Mouse (Mus musculus): Measurements from ENCODE around the gene Tcea3. TPM values are rescaled to one million over a fixed set of nuclear protein-coding genes. Genes with fewer than 3 reads are reported as not detected.
A peak's percentile ranks its signal among the peaks of the same experiment; 100 is the strongest.

Gene Tcea3
- polyA plus RNA-seq, 1 experiment: 0.88 TPM

- 57% methylated on average over 6 of the region's 6 CpGs for WGBS
- no peak for DNase-seq (ENCODE audit: low read depth in 1 of 2, low spot score in 2 of 2)
Observed at GRCm38 (mm10) chr4:136255919-136256318, 8.4 kb downstream of the Tcea3 start.

GRCm38 (mm10) chr4:136256696-136257095, 9.2 kb downstream of the Tcea3 start:
- WGBS: 70% methylated on average over 10 of the region's 10 CpGs
- Histone ChIP-seq H3K4me3 (ENCODE audit: extremely low read depth, insufficient read depth, insufficient read length) (no peak overlapping the region), H3K4me1 (ENCODE audit: control insufficient read depth, insufficient read depth, insufficient read length) (no peaks in the 10 kb centered on the region), H3K27ac (ENCODE audit: insufficient read depth, low read length) (no peak overlapping the region), H3K27me3 (ENCODE audit: control insufficient read depth, insufficient read depth, low read length) (no peaks in the 10 kb centered on the region), H3K36me3 (ENCODE audit: control insufficient read depth, insufficient read depth, low read length) (no peaks in the 10 kb centered on the region)
- TF ChIP-seq POLR2A (IDR thresholded peaks at IDR 0.05; ENCODE audit: low read depth, low read length) (no peak), CTCF (IDR thresholded peaks at IDR 0.05; ENCODE audit: extremely low read depth, insufficient read depth, insufficient read length, insufficient replicate concordance) (no peak)
- no peak for DNase-seq (ENCODE audit: low read depth in 1 of 2, low spot score in 2 of 2)

More at GRCm38 (mm10) chr4:136255919-136256318, 8.4 kb downstream of the Tcea3 start:
- Histone ChIP-seq H3K27ac (ENCODE audit: insufficient read depth, low read length) (no peak overlapping the region), H3K4me3 (ENCODE audit: extremely low read depth, insufficient read depth, insufficient read length) (no peak overlapping the region), H3K4me1 (ENCODE audit: control insufficient read depth, insufficient read depth, insufficient read length) (no peaks in the 10 kb centered on the region), H3K27me3 (ENCODE audit: control insufficient read depth, insufficient read depth, low read length) (no peaks in the 10 kb centered on the region), H3K36me3 (ENCODE audit: control insufficient read depth, insufficient read depth, low read length) (no peaks in the 10 kb centered on the region)
- TF ChIP-seq CTCF (IDR thresholded peaks at IDR 0.05; ENCODE audit: extremely low read depth, insufficient read depth, insufficient read length, insufficient replicate concordance) (no peak), POLR2A (IDR thresholded peaks at IDR 0.05; ENCODE audit: low read depth, low read length) (no peak)

- H3K4me3 ChIP-seq (ENCODE audit: extremely low read depth, insufficient read depth, insufficient read length): no peak overlapping the region
- peaks cover 7% of the 10 kb centered on the region; the same call in 1 of the 2 replicates for H3K4me1 ChIP-seq (ENCODE audit: control insufficient read depth, insufficient read depth, insufficient read length)
- TF ChIP-seq POLR2A (IDR thresholded peaks at IDR 0.05; ENCODE audit: low read depth, low read length) (no peak), CTCF (IDR thresholded peaks at IDR 0.05; ENCODE audit: extremely low read depth, insufficient read depth, insufficient read length, insufficient replicate concordance) (no peak)
- H3K36me3 ChIP-seq (ENCODE audit: control insufficient read depth, insufficient read depth, low read length): no peaks in the 10 kb centered on the region
- H3K27me3 ChIP-seq (ENCODE audit: control insufficient read depth, insufficient read depth, low read length): no peaks in the 10 kb centered on the region
- 66% methylated on average over 3 of the region's 3 CpGs for WGBS
- no peak overlapping the region for H3K27ac ChIP-seq (ENCODE audit: insufficient read depth, low read length)
- no peak for DNase-seq (ENCODE audit: low read depth in 1 of 2, low spot score in 2 of 2)
Observed at GRCm38 (mm10) chr4:136259916-136260315, 12.4 kb downstream of the Tcea3 start.

GRCm38 (mm10) chr4:136260491-136261180, 13.1 kb downstream of the Tcea3 start:
- TF ChIP-seq POLR2A (IDR thresholded peaks at IDR 0.05; ENCODE audit: low read depth, low read length): no peak
- TF ChIP-seq CTCF (IDR thresholded peaks at IDR 0.05; ENCODE audit: extremely low read depth, insufficient read depth, insufficient read length, insufficient replicate concordance): peak; percentile 91
- WGBS: 46% methylated on average over 10 of the region's 10 CpGs
- no peaks in the 10 kb centered on the region for H3K36me3 ChIP-seq (ENCODE audit: control insufficient read depth, insufficient read depth, low read length)
- no peak overlapping the region for H3K4me3 ChIP-seq (ENCODE audit: extremely low read depth, insufficient read depth, insufficient read length)
- H3K27ac ChIP-seq (ENCODE audit: insufficient read depth, low read length): no peak overlapping the region
- H3K4me1 ChIP-seq (ENCODE audit: control insufficient read depth, insufficient read depth, insufficient read length): peaks cover 7% of the 10 kb centered on the region; the same call in 1 of the 2 replicates
- no peaks in the 10 kb centered on the region for H3K27me3 ChIP-seq (ENCODE audit: control insufficient read depth, insufficient read depth, low read length)
- peak; percentile 55 to 79 for DNase-seq (ENCODE audit: low read depth in 1 of 2, low spot score in 2 of 2)

- H3K27me3 ChIP-seq (ENCODE audit: control insufficient read depth, insufficient read depth, low read length): no peaks in the 10 kb centered on the region
- no peak overlapping the region for H3K4me3 ChIP-seq (ENCODE audit: extremely low read depth, insufficient read depth, insufficient read length)
- peaks cover 12% of the 10 kb centered on the region for H3K4me1 ChIP-seq (ENCODE audit: control insufficient read depth, insufficient read depth, insufficient read length)
- peak in 1 of 2 experiments; percentile 18 for DNase-seq (ENCODE audit: low read depth in 1 of 2, low spot score in 2 of 2)
- no peaks in the 10 kb centered on the region for H3K36me3 ChIP-seq (ENCODE audit: control insufficient read depth, insufficient read depth, low read length)
- 35% methylated on average over 10 of the region's 10 CpGs for whole genome bisulfite sequencing
- no peak overlapping the region for H3K27ac ChIP-seq (ENCODE audit: insufficient read depth, low read length)
- no peak for TF ChIP-seq POLR2A (IDR thresholded peaks at IDR 0.05; ENCODE audit: low read depth, low read length)
- no peak for TF ChIP-seq CTCF (IDR thresholded peaks at IDR 0.05; ENCODE audit: extremely low read depth, insufficient read depth, insufficient read length, insufficient replicate concordance)
Observed at GRCm38 (mm10) chr4:136261912-136262311, 14.4 kb downstream of the Tcea3 start.

- WGBS: 71% methylated on average over 4 of the region's 4 CpGs
- Histone ChIP-seq H3K4me3 (ENCODE audit: extremely low read depth, insufficient read depth, insufficient read length) (no peak overlapping the region), H3K27me3 (ENCODE audit: control insufficient read depth, insufficient read depth, low read length) (no peaks in the 10 kb centered on the region), H3K4me1 (ENCODE audit: control insufficient read depth, insufficient read depth, insufficient read length) (peaks cover 22% of the 10 kb centered on the region), H3K36me3 (ENCODE audit: control insufficient read depth, insufficient read depth, low read length) (no peaks in the 10 kb centered on the region), H3K27ac (ENCODE audit: insufficient read depth, low read length) (no peak overlapping the region)
- TF ChIP-seq POLR2A (IDR thresholded peaks at IDR 0.05; ENCODE audit: low read depth, low read length) (no peak), CTCF (IDR thresholded peaks at IDR 0.05; ENCODE audit: extremely low read depth, insufficient read depth, insufficient read length, insufficient replicate concordance) (no peak)
- DNase-seq (ENCODE audit: low read depth in 1 of 2, low spot score in 2 of 2): no peak
Observed at GRCm38 (mm10) chr4:136263555-136263954, 16.0 kb downstream of the Tcea3 start.

- peak; percentile 62 to 82 for DNase-seq (ENCODE audit: low read depth in 1 of 2, low spot score in 2 of 2)
- Histone ChIP-seq H3K4me1 (ENCODE audit: control insufficient read depth, insufficient read depth, insufficient read length) (peaks cover 21% of the 10 kb centered on the region), H3K27ac (ENCODE audit: insufficient read depth, low read length) (peak overlapping the region; percentile 82), H3K27me3 (ENCODE audit: control insufficient read depth, insufficient read depth, low read length) (no peaks in the 10 kb centered on the region), H3K4me3 (ENCODE audit: extremely low read depth, insufficient read depth, insufficient read length) (no peak overlapping the region), H3K36me3 (ENCODE audit: control insufficient read depth, insufficient read depth, low read length) (no peaks in the 10 kb centered on the region)
- TF ChIP-seq POLR2A (IDR thresholded peaks at IDR 0.05; ENCODE audit: low read depth, low read length) (no peak), CTCF (IDR thresholded peaks at IDR 0.05; ENCODE audit: extremely low read depth, insufficient read depth, insufficient read length, insufficient replicate concordance) (no peak)
- 24% methylated on average over 9 of the region's 9 CpGs for WGBS
Observed at GRCm38 (mm10) chr4:136266716-136267343, 19.3 kb downstream of the Tcea3 start.

Measured in spleen, adult 2 months (tissue).